Mouse (Mus musculus) layer of hippocampus, adult 9-10 months (tissue): ENCODE results near the gene Fam163b.

ENCODE experiments used
- DNase-seq: peaks from one replicate; pipeline ENCODE4 v3.0.0; 2022; ENCODE audit warnings: low spot score

Gene Fam163b

DNA sequence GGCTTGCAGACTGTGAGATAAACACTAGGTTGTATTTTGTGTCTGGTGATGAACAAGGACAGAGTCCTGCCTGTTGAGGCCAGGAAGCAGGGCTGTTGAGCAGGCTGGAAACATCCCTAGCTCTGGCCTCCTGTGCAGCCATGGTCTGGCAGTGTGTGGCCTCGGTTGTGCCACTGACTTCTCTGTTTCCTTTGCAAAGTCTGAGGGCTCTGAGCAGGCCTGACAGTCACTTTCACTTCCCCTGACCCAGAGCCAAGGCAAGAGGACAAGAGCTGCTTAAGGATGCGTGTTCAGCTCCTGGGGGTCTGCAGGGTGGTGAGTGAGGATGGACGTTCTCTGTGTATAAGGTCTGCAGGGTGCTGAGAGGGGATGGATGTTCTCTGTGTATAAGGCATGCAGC, 13.3 kb downstream of the Fam163b start:
- no peak for DNase-seq

DNA sequence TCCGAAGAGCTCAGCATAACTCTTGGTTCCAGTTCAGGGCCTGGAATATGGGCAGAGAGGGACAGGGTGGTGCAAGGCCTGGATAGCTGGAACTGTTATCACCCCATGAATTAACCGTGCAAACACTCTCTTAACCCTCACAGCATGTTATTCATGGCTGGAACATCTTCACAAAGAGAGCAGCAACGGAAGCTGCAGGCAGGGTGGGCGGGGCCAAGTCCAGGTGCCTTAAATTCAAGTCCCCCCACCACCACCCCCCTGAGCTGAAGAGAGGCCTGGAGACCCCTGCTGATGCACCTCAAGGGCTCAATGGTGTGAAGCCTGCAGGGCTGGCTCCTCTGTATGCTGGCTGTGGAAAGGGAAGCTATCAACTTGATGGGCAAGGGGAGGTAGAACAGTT, 15.8 kb downstream of the Fam163b start:
- no peak for DNase-seq

DNA sequence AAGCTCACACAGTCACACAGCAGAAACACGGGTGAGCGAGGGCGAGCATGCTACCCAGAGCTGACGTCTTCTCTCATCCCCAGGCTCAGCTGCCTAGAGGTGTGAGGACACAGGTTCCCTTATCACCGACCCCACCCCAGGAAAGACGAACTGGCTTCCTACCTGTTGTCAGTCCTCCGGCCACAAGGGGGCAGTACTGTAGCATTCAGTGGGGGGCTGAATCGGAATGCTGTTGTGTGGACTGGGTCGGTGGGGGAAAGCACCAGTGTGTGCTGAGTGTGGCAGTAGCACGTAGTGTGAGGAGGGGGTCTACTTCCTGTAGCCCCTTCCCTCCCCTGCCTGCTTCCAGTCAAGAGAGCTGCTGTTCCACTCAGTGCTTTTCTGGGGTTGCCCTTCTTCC, 16.3 kb downstream of the Fam163b start:
- DNase-seq = no peak

DNA sequence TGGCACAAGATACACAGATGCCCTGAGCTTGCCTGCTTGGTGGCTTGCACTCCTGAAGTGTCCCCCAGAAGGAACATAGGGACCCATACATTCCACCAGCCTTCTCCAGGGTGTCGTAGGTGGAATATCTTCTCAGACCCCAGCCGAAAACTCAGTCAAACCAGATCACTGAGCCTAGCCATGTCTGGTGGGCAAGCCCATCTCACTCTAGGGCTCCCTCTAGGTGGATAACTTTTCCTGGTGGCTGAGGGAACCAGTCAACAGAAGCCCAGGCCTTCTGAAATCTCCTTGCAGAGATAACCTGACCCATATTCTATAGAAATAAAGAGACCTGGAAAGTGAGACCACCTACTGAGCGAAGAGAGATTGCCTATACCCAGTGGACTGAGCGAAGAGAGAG, 19.2 kb downstream of the Fam163b start:
- DNase-seq = no peak

DNA sequence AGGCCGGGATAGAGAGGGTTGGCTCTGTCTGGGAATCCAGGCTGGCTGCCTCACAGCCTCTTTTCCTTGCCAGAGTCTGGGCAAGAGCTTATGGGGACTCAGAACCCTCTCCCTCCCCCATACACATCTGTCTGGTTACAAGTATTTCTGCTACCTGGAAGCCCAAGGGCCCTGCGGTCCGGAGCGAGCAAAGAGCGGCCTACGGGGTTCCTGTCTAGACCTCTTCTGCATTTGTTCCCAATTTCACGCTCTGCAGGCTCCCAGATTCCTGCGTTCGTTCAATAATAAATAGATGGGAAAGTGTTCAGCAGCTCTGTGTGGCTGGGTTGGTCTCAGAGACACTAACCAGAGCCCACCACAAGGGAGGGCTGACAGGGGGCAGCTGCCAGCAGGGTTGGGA, 19.7 kb downstream of the Fam163b start:
- DNase-seq = no peak

DNA sequence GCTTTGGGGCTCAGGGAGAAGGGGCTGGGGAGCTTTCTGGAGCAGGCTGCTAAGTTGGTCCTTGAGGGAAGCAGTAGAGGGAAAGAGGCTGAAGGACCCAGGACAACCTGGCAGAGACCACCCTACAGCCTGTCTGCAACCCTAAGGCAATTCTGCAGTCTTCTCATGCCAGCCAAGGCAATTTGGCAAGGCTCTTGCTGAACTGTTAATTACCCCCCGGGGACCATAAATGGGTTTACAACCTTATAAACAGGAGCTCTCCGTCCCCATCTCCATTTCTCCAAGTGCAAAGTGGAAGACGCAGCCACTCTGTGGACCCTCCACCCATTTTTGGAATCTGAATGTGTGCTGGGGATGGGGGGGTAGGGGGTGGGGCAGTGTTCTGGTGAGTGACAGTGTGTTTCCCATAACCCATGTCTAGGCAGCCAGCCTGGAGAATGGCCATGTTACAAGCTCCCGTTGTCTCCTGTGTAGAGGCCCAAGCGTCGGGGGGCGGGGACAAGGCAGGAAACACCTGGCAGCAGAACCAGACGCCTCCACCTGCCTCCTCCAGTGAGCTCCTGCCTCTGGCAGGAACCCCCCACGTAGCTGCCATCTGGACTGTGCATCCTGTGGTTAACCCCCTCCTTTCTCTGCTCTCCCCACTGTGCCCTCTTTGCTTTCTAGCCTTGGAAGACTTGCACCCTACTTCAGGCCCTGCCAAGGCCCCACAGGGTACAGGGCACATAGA, 20.5 kb downstream of the Fam163b start:
- no peak for DNase-seq

DNA sequence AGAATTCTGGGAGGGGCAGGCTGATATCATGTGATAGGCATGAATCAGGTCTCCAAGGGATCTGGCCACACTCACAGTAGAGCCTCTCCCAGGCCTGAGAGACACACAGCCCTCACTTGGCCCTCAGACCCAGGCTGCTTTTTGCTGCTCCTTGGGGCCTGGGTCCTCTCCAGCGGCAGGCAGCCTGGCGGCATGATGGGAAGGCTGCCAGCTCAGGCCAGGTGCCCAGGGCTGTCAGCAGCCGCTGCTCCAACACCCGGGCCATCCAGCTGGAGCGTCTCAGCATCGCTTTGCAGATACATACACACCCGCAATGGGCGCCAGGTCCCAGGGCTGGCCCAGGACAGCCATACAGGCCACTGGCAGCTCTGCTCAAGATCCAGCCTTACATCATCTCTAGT, 22.1 kb downstream of the Fam163b start:
- no peak for DNase-seq

DNA sequence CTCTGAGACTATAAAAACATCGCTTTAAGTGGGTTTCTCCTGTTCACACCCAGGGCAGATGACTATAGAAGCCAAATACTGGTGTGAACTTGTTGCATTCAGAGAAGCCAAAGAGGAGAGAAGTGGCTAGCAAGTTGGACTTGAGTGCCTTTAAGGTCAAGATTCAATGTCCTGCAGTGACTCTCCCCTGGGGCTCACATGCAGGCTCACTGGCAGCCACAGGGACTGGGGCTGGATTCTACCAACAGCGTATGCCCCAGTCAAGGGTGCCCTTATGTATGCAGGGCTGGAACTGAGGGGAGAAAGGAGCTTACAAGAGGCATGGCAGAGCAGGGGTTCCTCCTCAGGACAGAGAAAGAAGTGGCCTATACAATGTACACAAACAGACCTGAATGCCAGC, 22.5 kb downstream of the Fam163b start:
- DNase-seq = no peak

DNA sequence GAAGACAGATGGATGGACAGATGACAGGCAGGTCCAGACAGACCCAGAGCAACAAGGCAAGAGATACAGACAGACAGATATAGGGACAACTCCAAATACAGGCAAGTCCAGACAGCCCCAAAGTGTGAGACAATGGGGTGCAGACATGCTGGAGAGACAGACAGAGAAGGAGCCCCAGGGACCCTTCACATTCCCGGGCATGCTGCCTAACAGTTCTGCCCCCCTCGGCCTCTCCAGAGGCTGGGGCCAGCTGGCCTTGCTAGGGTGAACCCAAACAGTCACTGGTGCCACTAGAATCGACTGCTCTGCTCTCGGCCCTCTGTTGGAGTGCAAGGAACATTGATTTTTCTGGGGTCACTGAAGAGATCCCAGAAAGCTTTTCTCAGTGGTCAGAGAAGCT, 23.8 kb downstream of the Fam163b start:
- no peak for DNase-seq

DNA sequence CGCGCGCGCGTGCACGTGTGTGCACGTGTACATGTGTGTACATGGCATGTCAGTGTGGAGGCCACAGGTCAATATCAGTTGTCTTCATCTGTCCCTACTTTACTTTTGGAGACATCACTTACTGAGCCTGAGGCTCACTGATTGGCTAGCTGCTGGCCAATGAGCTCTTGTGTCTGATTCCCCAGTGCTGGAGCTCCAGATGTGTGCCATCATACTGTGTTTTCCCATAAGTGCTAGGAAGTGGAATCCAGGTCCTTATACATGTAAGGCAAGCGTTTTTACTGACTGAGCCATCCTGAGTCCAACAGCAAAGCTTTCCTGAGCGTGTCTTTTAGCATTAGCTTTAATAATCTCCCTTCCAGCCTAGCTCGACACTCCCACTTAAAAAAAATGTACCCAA, 28.1 kb downstream of the Fam163b start:
- DNase-seq = no peak

DNA sequence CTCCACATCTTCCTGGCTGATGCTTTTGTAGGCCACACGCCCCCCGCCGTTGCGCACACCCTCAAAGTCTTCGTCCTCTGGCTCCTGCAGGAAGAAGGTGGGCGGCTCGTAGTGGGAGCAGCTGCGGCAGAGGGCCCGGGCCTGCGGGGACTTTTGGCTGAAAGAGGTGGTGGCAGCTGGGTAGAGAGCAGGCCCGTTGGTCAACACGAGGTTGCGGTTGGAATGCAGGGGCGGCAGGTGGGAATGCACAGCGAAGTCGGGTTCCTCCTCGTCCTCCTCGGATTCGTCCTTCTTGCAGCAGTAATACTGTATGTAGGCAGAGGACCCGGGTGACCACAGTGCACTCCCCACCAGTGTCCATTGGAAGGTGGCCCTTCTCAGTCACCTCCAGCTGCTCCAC, 29.7 kb downstream of the Fam163b start:
- DNase-seq = no peak

DNA sequence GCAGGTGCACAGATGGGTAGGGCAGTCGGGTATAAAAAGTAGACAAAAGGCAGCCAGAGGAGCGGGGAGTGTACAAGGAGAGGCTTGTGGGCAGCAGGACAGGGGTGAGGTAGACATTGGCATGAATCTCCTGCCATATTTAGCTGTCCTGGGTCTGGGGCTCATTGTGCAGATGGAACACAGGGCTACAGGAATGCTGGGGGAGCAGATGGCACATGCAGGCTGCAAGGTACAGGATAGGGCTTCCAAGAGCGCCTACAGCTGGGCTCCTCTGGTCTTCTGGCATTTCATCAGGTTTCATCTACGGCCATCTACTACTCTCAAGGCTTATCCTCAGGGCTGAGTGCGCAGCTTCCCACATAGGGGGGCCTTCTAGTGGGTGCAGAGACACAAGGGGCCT, 33.2 kb downstream of the Fam163b start:
- DNase-seq = no peak

DNA sequence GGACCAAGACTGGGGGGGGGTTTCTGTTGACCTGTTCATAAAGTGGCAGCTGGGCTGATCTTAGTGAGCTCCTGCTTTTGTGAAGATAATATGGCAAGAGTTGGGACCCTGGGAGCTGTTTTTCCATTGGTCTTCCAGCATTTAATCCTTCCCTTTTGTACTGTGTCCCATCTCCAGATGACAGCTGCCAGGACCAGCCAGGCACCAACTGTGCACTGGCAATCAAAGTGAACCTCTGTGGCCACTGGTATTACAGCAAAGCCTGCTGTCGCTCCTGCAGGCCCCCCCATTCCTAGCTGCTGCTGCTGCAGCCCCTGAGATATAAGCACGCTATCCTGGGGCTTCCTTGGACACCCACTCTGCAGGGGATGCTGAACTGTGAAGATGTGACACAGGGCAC, 34.1 kb downstream of the Fam163b start:
- no peak for DNase-seq

DNA sequence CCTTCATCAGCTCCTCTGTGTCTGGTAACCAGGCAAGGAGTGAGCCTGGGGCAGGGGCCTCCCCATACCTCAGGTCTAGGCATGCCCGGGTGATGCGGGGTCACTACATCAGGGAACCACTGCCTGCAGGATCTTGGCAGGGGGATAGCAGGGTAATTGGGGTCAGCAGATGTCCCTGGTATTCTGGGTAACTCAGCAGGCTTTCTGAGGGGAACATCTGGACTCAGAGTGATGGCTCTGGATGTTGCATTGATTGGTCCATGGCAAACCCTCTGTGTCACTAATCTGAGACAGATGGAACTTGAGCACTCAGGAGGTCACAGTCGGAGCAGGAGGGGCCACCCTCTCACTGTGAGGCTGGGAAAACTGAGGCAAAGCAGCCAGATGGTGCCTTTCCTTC, 35.5 kb downstream of the Fam163b start:
- no peak for DNase-seq

DNA sequence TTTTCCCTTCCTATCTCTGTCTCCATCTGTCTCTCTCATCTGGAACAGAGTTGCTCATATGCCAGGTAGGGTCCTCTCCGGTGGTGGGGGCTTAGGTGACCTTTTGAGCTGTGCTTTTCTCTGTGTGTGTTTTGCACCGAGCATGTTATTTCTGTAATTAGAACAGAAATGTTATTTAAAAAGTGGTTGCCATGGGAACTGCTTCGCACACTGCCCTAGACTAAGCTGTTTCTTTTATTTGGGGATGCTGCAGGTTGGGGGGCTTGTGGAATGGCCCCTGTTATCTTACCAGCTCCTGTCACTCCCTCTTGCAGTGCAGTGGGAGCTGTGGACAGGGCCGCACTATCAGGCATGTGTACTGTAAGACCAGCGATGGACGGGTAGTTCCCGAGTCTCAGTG, 38.7 kb downstream of the Fam163b start:
- no peak for DNase-seq

DNA sequence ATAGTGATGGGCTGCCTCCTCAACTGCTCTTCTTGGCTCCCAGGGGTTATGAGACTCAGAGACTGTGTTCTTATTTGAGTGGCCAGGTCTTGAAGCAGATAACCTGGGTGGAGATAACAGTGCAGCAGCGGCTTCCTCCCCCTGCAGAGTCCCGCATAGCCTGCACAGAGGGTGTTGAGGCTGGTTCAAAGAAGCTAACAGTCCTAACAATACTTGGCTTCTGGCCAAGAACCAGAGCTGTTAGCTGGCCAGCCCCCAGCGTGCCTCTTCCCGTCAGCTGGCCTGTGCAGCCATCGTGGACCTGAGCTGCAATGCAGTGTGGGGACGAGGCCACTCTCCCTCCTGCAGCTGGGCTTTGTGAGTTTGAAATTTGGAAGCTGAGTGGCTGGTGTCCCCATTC, 44.5 kb downstream of the Fam163b start:
- DNase-seq = no peak

DNA sequence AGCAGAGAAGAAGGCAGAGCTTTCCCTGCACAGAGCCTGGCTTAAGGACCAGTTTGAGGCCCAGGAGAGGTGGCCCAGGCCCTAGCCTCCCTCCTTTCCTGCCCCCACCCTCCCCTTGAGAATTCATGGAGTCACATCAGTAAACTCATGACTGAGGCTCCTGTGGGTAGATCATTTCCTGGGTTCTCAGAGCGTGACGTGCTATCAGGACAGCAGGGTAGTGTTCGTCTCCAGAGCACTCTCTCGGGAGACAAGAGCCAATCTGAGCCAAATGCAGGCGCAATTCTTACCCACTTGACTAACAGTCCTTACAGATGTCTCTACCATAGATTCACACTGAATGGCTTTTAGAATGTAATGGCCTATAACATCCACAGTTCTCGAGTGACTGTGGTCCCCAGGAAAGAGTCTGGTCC, 45.0 kb downstream of the Fam163b start:
- DNase-seq = no peak

DNA sequence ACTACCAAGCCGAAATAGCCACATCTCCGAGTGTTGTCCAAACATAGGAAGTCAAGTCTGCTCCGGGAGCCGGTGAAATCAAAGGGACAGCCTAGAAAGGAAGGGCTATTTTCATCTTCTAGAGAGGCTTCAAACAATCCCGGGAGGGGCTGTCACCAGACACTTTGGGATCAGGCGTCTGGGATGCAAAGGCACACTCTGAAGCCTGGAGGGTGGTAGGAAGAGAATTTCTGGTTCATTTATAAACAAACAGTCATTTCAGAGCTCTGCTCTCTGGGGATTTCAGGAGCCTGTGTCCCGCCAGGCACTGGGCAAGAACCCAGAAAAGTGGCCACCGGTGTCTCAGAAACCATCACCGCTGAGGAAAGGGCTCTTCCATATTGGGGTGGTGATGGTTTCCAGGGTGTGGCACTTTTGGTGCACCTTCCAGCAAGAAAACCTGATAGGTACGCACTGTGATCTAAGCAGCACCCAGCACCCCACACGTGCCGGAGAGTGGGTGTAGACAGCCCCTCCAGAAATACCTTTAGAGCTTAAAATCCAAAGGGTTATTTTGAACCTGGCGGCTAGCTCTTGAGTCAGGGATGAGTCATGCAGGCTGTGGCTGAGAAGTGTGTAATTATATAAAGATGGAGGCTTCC, 45.8 kb downstream of the Fam163b start:
- DNase-seq = no peak

DNA sequence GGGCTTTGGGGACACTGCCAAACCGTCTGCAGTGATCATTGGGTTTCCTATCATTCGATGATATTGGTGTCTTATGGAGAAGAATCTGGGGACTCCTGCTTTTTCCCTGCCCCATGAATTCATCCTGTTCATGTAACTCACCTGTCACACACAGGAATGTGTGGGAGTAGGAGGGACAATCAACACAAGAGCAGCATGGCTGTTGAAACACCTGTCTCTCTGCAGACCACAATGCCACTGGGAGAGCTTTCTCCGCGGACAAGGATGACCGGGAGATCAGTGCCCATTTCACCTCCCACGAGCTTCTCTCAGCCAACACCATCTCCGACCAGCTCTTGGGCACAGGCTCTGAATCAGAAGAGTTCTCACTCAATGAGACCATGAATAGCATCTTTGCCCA, 47.1 kb downstream of the Fam163b start:
- DNase-seq = no peak

DNA sequence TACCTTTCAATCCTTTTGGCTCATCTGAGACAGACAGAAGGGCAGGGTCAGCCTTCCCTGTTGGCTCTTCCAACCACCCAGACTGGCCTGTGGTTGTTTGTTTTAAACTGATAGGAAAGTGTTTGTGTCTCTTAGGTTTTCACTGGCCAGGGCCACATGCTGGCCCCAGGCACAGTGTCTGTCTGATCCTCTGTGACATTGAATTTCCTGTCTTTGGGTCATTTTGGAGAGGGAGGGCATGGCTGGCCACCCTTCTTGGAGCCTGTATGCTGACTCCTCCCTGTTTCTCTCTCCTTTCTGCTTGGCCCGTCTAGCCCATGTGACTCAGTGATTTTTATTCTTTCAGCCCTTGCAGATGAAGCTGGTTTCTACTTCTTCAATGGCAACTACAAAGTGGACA, 53.1 kb downstream of the Fam163b start:
- no peak for DNase-seq

DNA sequence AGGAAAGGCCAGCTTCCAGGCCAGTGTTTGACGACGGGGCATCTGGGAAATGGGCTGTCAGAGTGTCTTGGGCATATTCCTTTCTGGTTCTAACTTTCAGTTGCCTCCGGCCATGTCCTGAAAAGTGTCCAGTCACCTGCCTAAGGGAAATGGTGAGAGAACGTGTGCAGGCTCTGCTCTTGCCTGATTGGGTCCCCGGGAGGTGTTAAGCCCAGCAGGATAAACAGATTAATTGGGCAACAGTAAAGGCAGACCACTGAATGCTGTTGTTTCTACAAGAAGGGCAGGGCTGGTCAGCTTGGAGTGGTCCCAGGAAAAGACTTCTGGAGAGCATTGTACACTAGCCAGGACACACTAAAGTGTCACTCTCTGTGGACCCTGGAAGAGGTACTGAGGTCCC, 53.6 kb downstream of the Fam163b start:
- DNase-seq = no peak

DNA sequence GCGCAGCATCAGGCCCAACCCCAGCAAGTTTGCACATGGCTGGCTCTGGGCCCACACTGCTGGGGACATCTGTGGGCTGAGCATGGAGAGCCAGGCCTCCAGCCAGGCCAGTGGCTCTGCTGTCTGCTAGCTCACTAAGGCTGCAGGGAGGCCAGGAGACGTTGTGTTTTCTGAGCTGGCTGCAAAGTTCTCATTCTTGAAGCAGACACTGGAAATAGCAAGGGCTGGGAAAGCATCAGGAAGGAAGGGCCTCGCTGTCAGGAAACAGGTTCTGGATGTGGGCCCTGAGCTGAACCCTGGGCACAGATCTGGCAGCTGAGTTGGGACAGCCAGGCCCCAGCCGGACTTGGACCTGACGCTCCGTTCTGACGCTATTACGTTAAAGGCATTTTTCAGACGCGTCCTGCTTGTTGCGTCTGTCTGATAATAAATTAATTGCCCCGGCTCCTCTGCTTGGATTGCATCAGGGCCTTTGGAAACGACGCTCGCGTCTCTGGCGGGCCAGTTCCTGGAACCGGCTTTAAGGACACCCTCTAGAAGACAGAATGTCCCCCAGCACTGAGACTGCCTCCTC, 54.1 kb downstream of the Fam163b start:
- DNase-seq = no peak

DNA sequence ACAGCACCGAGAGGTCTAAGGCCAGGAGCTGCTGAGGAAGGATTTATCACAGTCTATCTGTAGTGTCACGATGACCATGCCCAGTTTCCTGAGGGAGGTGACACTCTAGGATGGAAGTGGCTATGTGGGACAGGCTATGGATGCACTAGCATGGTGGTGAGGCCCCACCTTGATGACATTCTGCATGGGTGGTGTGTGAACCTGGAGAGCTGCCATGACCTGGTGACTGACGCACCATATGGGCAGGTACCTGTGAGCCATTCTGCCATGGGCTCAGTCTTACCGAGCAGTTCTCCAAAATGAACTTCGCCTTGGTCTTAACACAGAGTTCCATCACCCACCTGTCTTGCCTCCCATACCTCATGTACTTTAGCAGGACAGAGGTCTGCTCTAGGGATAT, 54.7 kb downstream of the Fam163b start:
- no peak for DNase-seq

DNA sequence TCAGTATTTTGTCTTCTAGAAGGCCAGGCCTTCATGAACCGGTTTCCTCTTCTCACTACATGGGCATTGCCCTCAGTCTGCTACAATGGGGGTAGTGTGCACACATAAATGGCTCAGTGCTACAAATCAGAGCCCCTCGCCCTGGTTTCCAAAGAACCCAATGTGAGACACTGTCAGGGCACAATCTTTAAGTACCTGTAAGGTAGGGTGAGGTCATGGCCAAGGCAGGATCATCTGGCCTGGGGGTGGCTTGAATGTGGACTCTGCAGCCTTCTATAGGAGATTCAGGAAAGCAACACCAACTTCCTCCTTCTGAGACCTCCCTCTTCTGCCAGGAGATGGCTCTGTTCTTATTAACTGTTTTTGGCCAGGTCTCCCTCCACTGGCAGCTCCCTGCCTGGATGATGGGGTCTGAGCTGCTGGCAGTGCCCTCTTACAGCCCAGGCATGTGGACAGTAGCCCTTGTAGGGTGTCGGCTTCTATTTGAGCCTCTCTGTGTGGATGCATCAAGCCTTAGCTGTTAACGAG, 55.7 kb downstream of the Fam163b start:
- DNase-seq = no peak
